Mouse (Mus musculus): ENCODE results near the gene Prex1.
A peak's percentile ranks its signal among the peaks of the same experiment; 100 is the strongest.
"Not testable (repeated sequence)": the region's sequence is repeated elsewhere in the genome, so short reads cannot be mapped to it uniquely, and the experiment has no call there.

The Prex1 gene

DNA sequence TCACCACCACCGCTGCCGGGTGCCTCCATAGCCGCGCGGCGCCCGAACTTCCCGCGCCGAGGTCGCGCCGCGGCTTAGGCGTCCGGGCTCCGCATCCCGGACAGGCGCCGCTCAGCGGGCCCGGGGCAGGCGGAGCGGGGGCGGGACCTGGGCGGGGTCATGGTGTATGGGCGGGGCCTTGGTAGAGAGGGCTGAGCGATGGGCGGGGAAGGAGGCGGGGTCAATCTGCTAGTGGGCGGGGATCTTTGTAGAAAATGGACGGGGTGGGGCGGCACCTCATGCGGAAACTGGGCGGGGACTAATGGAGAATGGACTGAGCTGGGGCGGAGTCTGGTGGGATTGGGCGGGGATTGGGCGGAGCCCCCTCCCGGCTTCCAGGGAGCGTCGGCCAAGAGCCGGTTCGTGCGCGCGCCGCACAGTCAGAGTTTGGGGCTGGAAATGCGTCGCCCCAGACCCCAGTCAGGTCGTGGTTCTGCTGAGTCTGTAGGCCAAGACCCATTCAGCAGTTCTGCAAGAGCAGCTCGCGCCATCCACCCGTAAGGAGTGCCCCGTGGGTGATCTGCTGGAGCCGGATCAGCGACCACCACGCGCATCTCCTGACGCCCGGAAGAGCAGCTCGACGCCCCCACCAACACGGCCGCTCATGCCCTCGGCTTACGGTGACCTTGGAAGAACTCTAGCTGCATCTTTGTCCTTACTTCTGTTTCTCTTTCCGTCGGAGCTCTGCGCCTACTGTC lies at the start of gene Prex1:
Gene Prex1, minus strand, starts transcription at position 143 of the 737 bp plus-strand sequence.
- peak; percentile 96 to 98 for DNase-seq

DNA sequence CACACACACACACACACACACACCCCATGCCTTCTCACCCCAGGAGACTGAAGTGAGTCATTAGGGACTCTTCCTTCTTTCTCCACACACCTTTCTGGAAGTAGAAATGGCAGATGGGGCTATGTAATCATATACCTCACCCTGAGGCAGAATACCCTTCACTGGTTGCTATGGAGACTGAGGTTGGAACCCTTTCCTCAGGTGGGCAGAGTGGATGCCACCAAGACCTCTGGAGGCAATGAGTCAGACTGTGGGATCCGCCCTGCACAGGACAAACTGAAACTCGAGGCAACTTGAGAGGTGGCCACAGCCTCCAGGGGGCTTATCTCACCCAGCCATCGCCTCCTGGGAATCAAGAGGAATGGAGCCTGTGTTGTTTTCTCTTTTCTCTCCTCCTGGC lies 44.3 kb upstream of the Prex1 start:
- no peak for DNase-seq

GRCm38 (mm10) chr2:166754760-166755159 lies 41.1 kb upstream of the Prex1 start:
- DNase-seq, result no peak

DNA sequence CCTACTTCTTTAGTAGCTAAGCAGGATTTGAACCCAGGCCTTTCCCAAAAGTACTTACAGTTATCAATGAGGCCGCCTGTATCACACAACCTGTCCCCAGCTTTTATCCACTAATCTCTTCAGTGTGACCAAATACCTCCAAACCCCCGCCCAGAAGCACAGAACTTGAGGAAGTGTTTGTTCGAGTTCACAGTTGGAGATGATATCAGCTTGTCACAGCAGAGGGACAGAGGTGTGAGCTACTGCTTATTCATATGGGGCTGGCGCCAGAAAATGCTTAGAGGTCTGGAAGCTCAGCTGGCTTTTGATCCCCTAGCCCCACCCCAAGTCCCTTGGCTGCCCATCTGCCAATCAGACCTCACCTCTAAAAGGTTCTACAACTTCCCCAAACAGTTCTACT lies 40.6 kb upstream of the Prex1 start:
- no peak for DNase-seq

- no peak for DNase-seq
These were observed 37.1 kb upstream of the Prex1 start for GRCm38 (mm10) chr2:166750620-166751191.

- DNase-seq, result peak; percentile 9 to 38
These were observed 32.8 kb upstream of the Prex1 start for GRCm38 (mm10) chr2:166746261-166746913.

DNA sequence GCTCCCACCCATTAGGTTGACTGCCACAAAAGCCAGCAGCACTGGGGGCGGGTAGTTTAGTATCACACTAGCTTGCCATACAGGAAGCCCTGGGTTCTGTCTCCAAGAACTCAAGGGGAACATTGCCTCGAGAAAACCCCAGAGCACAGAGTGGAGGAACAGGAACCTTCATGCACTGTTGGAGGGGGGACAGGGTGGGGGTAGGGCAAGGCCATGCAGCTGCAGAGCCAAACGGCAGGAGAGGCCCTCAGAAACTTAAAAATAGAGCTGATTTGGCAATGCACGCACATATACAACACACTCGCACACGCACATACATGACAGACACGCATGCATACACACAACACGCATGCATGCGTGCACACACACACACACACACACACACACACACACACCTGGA lies 32.2 kb upstream of the Prex1 start:
- no peak for DNase-seq

GRCm38 (mm10) chr2:166744433-166744832 lies 30.8 kb upstream of the Prex1 start:
- peak; percentile 29 to 61 for DNase-seq

GRCm38 (mm10) chr2:166743504-166743903 lies 29.9 kb upstream of the Prex1 start:
- no peak for DNase-seq

DNA sequence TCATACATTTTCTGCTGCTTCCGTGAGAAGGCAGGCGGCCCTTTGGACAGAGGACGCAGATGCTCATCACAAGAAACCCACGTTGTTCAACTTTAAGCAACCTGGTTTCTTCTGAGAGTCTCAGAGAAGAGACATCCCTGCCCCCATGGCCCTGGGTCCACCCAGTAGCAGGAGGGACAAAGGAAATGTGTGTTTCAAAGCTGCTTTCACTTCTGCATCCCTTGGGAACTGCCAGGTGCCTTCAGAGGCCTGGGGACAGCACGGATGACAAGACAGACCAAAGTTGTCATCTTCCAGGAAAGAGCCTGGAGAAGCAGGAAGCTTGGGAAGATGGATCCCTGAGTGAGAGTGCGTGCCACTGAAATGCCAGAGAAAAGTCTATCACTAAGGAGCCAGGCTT lies 27.8 kb upstream of the Prex1 start:
- DNase-seq, result no peak

GRCm38 (mm10) chr2:166740396-166740795 lies 26.8 kb upstream of the Prex1 start:
- no peak for DNase-seq

DNA sequence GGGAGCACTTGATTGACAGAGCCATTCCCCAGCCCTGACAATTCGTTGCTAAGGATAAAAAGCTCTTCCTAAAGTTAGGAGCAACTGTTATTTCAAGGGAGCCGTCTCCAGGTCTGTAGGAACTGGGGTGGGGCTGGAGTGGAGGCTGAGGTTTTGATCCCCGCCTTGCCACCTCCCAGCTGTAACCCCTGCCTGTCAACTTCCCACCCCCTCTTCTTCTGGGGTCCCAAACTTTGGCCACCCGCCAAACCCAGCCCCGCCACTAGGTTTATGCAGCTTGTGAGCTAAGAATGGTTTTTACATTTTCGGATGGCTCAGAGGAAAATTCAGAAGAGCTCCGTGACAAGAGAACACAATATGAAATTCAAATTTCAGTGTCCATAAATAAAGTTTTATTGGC lies 23.7 kb upstream of the Prex1 start:
- no peak for DNase-seq

DNA sequence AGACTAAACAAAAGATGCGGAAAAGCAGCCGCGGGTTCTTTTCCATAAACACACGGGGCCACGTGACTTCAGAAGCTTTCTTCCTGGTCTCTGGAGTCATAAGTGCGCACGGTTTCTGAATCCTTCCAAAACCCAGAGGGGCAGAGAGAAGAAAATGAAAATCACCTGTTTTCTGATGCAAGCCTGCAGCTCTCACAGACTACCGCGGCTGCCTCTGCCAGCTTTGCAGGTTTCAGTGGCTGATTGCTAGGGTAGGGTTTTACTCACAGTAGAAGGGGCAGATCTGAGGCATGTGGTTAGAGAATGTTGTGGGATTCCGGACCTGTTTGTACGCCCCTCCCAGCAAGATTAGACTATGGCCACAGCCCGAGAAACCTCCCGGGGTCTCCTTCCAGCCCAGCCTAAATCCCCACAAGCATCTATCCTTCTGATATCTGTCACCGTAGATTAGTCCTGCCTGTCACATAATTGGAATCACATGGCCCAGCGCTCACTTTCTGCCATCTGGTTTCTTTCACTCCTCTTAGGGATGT lies 21.9 kb upstream of the Prex1 start:
- no peak for DNase-seq

GRCm38 (mm10) chr2:166732860-166733259 lies 19.2 kb upstream of the Prex1 start:
- DNase-seq, result no peak

DNA sequence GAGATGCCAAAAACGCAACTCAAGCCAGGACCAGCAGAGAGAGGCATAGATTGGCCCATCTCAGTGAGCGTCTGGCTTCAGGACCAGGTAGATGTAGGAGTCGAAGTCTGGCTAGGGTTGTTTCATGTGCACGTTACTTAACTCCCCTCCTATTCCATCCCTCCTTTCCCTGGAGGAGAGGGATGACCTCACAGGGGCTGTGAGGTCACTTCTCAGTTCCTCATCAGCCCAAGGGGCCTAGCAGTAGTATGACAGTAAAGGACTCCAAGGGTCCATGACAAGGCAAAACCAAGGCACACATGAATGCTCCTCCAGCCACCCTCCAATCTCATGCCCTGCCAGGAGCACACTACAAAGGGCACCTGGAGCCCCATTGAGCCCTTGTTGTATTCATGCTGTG lies 18.5 kb upstream of the Prex1 start:
- no peak for DNase-seq

DNA sequence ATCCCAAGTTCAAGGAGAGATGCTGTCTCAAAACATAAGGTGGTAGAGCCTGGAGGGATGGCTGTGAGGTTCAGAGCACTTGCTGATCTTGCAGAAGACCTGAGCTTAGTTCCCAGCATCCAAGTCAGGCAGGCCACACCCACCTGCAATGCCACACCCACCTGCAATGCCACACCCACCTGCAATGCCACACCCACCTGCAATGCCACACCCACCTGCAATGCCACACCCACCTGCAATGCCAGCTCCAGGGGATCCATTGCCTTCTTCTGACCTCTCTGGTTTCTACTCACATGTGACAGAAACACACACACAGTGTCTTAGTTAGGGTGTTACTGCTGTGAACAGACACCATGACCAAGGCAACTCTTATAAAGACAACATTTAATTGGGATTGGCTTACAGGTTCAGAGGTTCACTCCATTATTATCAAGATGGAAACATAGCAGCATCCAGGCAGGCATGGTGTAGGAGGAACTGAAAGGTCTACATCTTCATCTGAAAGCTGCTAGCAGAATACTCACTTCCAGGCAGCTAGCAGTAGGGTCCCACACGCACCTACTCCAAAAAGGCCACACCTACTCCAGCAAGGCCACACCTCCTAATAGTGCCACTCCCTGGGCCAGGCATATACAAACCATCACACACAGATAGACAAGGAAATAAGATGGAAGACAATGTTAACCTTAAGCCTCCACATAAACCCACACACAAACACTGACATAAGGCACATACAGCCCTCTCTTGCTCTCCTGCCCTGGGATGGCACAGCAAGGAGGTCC lies 17.7 kb upstream of the Prex1 start:
- DNase-seq, result not testable (repeated sequence)

DNA sequence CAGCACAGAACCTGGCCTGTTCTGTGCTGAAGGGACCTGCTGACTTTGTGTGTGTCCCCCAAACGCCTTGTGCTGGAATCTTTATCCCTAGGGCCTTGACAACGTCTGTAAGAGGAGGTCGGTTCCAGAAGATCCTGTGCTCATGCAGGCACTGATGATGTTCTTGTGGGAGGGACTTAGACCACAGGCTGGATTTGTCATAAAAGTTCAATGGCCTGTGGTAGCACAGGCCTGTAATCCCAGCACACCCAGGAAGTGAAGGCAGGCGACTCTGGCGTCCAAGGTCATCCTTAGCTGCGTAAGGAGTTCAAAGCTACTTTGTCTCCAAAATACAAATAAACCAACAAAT lies 16.9 kb upstream of the Prex1 start:
- no peak for DNase-seq

DNA sequence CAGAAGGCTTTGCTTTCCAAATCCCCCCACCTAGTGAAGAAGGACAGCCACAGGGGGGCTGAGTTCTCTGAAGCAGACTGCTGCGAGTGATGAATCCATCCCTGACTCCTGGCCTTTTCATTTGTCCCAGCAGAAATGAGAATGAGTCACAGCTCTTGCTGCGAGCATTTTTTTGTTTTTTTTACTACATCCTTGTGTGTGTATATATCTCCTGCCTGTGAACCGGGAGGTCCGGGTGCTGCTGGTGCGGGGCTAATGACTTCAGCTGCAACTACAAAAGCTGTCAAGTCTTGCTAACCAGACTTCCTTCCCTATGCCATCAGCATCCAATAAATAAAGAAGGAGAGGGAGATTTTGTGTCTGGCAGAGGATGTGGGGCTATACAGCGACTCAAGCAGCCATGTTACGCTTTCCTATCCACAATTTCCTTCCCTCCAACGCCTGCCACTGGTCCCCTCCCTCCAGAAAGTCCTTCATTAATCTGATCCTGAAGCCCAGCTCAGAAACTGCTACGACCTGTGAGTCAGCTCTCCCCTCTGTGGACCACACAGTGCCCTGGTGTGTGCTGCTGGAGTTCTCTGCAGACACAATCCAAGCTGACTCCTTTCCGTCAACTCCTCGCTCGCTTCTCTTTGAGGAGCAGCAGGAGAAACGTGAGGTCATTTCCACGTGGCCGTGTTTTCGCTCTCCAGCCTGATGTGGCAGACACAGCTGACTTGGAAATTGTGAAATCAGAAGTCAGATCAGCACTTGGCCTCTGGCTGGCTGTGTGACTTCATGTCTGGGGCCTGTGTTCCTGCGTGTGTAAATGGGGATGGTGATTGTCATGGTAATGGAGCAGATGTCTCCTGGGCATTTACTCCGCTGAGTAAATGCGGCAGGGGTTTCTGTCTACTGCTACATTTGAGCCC lies 16.3 kb upstream of the Prex1 start:
- peak; percentile 11 to 20 for DNase-seq

GRCm38 (mm10) chr2:166729045-166729444 lies 15.4 kb upstream of the Prex1 start:
- no peak for DNase-seq

GRCm38 (mm10) chr2:166728261-166728680 lies 14.6 kb upstream of the Prex1 start:
- DNase-seq, result peak; percentile 11 to 13

- no peak for DNase-seq
These were observed 14.2 kb upstream of the Prex1 start for GRCm38 (mm10) chr2:166727790-166728189.

DNA sequence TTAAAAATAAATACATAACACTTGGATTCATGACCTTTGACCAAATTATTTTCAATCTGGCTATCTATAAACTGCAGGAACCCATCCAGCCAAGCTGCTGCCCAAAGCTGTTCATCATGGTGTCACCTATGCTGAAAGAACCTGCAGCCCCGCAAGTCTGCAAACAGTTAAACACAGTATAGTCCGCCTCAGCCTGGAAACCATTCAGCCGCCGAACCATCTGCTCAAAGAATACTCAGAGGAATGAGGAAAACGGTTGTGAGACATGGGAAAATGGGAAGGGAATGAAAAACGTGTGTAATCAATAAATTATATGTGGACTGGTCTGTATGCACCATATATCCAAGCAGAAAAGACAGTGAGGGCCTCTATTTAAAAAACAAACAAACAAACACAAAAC lies 13.3 kb upstream of the Prex1 start:
- DNase-seq, result no peak
